Mouse (Mus musculus) heart, adult 9 months (tissue): ENCODE results near the gene Yme1l1.

Source experiments
- DNase-seq, 2 experiments: peaks; one replicate each; pipeline ENCODE4 v3.0.0; 2022; ENCODE audit warnings: low spot score in 2 of 2

The Yme1l1 gene

DNA sequence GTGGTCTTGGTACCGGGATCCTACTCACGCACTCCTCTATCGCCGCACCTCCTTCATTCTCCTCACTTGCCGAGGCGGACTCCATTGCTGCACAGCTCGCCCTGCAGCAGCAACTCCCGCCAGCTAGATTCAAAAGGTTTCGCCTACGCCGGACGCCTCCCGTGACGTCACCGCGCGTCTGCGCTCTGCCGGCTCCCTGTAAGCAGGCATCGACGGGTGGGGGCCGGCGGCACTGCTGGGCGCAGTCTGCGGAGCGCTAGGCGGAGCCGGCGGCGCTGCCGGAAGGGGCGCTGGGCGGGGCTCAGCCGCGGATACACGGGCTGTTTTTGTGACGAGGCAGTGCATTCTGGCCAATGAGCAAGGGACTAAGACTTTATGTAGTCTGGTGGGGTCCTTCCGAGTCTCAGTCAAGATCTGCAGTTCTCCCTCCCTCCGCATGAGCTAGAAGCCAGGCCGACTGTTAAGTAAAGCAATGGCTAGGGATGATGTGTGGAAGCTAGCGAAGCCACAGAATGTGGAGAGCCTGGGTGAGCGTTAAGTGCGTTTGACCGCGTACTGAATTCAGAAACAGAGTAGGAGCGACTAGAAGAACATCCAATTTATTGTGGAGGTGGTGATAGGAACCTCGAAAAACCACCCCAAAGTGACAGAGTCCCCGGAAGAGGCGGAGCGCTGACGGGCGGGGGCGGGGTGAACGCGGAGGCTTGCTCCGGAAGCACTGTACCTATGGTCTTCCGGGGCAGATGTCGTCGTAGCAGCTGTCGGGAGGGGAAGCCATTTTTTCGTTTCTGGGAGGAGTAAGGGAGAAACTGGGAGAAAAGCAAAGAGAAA lies at the start of gene Yme1l1, which contains the start of gene Mastl:
Gene Yme1l1 (plus strand): TSS at position 593 of the 831 bp plus-strand sequence.
Gene Mastl (minus strand): TSS at position 248 of the 831 bp plus-strand sequence.
- DNase-seq: peak; percentile 97

DNA sequence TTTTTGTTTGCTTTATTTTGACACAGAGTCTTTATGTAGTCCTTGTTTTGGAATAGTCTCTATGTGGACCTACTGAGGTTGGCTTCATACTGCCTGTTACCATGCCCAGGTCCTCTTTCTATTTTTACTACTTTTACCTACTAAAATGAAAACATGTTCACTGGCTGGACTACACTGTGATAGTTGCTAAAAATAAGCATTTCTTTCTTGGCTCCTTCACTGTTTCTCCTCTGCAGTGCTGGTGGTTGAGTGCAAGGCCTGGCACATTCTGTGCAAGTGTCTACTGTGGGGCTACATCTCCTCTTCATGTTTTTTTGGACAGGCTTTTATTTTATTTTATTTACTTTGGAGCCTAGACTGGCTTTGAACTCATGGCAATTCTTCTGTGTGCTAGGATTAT lies 36.6 kb upstream of the Yme1l1 start:
- DNase-seq: peak; percentile 10 to 23

DNA sequence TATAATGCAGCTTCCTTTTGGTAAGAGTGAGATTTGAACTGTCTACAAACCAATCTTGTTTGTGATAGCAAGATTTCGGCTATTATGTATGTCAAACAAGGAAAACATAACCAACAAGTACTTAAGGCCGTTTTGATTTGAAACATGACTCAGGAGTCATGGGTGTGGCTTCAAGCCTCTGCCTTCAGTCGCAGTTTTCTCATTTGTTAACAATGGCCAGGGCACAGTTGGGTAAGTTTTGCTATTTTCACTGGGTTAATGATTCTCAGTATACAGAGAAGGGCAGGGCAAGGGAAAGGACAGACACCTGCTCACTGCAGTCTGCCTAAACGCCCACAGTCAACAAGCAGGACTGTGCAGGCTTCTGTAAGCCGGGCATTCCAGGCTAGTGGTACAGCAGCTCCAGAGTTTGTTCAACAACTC lies 959 bp upstream of the Yme1l1 start:
- no peak for DNase-seq

DNA sequence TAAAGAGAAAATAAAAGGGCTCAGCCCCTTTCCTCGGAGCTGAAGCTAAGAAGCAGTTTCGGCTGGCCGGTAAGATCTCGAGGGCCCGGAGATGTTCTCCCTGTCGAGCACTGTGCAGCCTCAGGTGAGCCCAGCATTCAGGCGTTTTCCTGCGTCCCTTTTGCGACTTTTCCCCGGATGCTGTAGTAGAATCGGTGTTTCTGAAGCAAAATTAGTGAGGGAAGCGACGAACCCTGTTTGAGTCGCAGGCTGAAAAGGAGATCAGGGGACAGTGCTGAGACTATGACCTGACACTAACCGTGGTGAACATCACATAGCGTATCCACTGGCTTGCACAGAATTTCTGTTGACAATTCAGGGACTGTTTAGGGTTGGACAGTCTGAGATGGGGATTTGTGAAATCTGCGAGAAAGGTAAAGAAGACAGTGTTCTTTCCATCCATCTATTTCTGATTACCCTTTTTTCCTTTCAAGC lies 476 bp downstream of the Yme1l1 start:
- DNase-seq: no peak

DNA sequence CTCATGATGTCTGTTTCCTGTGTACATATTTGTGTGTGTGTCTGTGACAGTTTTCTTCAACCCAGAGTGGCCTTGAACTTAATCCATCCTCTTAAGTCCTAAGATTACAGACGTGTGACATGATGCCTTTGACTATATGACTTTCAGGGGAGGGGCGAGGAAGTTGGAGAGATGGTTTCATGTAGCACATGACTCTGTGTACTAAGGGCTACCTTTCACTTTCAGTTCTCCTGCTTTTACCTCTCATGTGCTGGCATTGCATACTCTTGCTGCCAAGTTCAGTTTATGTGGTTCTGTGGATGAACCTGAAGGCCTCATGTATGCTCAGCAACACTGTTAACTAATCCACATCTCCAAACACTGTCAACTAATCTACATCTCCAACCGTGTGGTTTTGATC lies 16.1 kb downstream of the Yme1l1 start:
- DNase-seq: no peak

DNA sequence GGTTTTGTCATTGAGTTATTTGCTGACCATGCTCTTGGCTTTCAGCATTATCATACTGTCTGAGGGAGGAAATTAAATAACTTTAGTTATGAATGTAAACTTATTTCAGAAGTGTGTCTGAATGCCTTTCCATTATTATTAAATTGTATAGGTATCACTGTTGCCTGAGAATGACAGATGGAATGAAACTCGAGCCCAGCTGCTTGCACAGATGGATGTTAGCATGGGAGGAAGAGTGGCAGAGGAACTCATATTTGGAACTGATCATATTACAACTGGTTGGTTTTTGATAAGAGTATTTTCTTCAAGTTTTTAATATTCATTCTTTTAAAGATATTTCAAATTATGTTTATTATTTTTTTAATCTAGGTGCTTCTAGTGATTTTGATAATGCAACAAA lies 38.2 kb downstream of the Yme1l1 start:
- no peak for DNase-seq

DNA sequence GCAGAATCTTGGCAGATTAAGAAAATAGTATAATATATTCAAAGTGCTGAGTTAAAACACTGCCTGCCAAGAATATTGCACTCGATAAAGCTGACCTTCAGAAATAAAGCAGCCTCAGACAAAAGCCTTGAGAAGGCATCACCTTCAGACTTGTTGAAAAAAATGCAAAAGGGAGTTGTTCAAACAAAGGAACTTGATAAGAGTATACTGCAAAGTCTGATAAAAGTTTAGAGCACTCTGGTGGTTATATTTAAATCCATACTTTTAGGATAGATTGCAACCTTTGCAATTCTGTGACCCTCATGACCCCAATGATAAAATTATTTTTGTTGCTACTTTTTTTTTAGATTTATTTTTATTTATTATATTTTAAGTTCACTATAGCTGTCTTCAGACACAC lies 44.9 kb downstream of the Yme1l1 start:
- no peak for DNase-seq

DNA sequence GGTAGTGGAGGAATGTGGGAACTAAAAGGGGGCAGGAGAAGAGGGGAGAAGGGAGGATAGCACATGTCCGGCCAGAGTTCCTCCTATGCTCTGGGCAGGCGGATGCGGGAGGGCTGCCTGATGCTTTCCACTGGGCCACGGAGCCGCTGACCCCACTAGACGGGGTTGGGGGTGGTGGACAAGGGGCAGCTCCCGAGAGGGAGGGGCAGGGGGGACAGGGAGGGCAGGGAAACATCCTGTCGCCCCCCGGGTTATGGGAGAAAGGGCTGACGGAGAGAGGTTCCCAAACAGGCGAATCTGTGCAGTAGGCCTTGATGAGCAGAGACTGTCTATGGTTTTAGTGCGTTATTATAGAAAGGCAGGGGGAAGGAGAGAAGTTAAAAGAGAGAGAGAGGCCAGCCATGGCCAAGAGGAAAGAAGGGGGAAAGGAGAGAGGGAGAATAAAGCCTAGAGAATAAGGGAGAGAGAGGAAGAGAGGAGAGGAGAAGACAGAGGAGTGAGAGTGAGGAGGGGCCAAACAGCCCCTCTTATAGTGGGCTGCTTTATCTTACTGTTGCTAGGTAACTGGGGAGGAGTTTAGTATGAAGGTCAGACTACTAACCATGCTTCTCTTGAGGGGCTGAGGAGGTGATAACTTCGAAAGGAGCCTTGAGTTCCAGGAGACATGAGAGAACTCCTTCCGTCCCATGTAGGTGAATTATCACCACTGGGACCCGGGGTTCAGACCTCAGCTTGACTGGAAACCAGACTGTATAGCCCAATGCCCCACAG lies 46.9 kb downstream of the Yme1l1 start:
- no peak for DNase-seq

DNA sequence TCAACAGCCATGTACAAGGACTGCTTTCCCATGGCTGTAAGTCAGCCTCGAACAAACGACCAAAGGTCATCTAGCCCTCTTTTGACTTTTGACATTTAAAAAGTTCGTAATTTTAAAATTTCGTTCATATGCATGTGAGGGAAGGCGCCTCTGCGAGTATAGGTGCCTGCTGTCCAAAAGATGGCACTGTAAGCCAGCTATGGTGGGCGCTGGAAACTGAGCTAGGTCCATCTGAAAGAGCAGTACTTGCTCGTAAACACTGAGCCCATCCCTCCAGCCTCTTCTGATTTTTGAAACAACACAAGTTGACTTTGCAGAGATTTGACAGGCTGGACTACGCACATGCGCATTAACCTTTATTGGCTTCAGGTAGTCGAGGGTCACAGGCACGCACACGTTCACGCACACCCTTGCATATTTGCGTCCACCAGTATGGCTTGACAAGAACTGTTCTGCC lies 50.9 kb downstream of the Yme1l1 start, which contains the start of gene 4931423N10Rik:
Gene 4931423N10Rik (plus strand): TSS at position 407 of the 457 bp plus-strand sequence.
- DNase-seq: no peak

DNA sequence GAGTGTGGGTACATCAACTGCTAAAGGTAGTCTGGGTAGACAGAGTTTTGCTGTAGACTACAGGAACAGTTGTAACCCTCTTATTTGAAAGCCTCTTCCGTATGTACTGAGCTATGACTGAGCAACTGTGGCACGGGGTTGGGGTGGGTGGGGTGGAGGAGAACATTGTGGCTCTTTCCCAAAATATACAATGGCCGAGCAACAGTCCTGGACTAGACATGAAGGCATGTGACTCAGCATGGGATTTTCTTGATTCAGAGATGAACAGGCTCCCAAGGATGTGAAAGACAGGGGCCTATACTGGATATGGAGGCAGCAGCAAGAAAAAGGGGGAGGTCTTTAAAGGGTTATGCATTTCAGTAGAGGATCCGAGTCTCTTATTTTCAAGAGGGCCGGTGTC lies 57.5 kb downstream of the Yme1l1 start:
- DNase-seq: no peak

DNA sequence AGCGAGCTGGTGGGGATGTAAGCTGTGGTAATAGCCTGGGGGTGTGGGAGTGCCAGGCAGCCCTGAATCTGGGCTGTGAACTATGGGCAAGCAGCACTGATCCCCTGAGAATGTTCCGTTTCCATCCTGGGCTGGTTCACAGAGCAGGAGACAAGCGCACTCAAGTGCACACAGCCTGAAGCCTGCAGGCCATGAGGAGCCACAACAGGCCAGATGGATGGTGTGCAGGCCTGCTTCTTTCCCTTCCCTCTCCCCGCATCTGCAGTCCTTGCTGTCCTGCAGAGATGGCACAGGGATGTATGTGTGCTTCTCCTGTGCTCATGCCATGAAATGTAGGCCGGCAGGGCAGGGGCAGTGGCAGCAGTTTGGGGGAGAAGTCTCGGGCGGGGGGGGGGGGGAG lies 69.0 kb downstream of the Yme1l1 start:
- DNase-seq: no peak

DNA sequence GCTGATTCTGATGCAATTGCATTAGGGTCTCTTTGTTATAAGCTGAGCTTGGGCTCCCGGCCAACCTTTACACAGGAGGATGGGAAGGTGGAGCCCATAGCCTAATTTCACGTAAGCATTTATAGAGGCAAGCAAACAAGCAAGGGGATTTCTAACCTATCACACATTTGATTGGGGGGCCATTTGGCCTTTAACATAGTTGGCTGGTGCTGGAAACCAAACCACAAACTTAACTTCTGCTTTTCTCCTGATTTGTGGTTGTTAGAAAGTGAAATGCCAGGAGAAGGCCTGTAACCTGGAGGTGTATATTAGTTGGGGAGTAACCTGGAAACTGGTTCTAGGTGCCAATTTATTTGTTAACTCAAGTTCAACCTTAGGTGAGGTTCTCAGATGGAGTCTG lies 72.3 kb downstream of the Yme1l1 start:
- DNase-seq: no peak

DNA sequence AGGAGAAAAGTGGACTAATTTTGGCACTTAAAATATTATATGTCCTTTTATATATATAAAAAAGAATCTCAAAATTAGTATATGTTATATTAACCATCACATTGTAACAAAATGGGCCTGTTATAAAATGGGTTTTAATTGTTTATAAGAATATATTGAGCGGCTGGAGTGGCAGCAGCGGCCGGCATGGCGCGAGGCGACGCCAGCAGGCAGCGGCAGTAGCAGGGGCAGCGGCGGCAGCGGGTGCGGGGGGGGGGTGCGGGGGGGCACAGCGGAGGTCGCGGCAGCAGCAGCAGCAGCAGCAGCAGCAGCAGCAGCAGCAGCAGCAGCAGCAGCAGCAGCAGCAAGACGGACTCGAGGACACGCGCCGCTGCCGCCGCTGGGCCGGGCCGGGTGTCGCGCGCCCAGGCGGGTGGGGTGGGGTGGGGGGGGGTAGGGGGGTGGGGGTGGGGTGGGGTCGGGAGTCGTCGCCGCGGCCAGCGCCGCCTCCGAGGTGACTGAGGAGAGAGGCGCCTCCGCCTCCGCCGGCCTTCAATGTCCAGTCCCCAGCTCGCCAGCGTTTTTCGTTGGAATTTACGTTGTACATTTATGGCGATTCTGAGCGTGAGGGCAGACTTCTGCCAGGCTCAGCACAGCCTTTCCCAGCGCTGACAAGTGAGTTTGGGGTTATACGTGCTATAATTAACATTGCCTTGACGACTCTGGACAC lies 78.0 kb downstream of the Yme1l1 start:
- no peak for DNase-seq
